Mouse (Mus musculus): ENCODE results near the gene Sf3b5. TPM values are rescaled to one million over a fixed set of nuclear protein-coding genes. Genes with fewer than 3 reads are reported as not detected.

The Sf3b5 gene
- polyA plus RNA-seq, 1 experiment from 2014 or later = 31.3 TPM

DNA sequence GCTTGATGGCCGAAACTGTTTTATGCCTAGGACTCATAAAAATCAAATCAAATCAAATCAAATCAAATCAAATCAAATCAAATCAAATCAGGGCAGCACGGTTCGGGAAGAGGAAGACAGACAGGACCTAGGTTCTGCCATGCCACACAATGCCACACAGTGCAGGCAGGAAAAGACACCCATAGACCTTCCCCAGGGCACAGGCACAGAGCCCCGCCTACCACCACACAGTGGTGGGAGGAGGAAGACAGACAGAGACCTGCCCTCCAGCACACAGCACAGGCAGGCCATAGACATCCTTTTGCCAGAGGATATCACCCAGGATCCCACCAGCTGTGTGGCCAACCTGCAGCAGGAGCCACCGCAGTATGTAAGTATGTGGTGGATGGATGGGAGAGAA lies 13.2 kb upstream of the Sf3b5 start:
- Histone ChIP-seq H3K4me2 (ENCODE audit: low read depth, low read length) (no peak overlapping the region), H3K4me3 (replicated peaks; ENCODE audit: low read length) (no peak overlapping the region), H3K27ac (ENCODE audit: low read length) (no peak overlapping the region), H3K9me3 (replicated peaks; ENCODE audit: control insufficient read depth, low read length) (no peaks in the 10 kb centered on the region), H3K4me1 (ENCODE audit: control insufficient read depth, insufficient read depth, low read length) (no peaks in the 10 kb centered on the region), H3K36me3 (ENCODE audit: control insufficient read depth, insufficient read depth, low read length) (no peaks in the 10 kb centered on the region), H3K9ac (ENCODE audit: low read length) (no peak overlapping the region), H3K27me3 (ENCODE audit: control insufficient read depth, insufficient read depth, low read length) (no peaks in the 10 kb centered on the region)
- WGBS = 82% methylated on average over 5 of the region's 5 CpGs
- no peak for ATAC-seq (ENCODE audit: insufficient read depth, low FRiP score)

DNA sequence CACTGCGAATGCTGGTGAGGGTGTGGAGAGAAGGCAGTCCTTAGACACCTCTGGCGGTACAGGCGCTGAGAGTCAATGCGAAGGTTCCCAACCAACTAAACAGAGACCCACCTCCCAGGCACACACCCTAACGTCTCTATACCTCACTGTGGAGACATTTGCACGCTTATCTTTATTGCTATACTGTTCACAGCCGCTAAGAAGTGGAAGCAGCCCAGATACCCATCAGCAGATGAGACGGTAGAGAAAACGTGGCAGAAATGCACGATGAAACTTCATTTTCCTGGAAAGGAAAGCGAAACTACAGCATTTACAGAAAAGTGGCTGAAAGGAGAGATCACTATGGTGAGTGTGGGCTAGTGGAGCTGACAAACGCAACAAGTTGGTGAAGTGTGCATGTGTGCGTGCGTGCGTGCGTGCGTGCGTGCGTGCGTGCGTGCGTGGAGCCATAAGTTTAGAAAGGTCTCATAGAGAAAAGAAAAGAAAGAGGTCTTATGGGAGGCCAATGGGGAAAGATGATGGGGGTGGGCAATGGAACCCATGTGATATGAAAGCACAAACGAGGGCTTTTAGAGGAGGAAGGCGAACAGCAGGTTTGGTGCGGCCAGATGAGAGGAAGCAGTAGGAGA lies 11.6 kb upstream of the Sf3b5 start:
- 87% methylated on average over 25 of the region's 25 CpGs for WGBS
- Histone ChIP-seq H3K36me3 (ENCODE audit: control insufficient read depth, insufficient read depth, low read length) (no peaks in the 10 kb centered on the region), H3K4me1 (ENCODE audit: control insufficient read depth, insufficient read depth, low read length) (no peaks in the 10 kb centered on the region), H3K4me3 (replicated peaks; ENCODE audit: low read length) (no peak overlapping the region), H3K9ac (ENCODE audit: low read length) (no peak overlapping the region), H3K4me2 (ENCODE audit: low read depth, low read length) (no peak overlapping the region), H3K27ac (ENCODE audit: low read length) (no peak overlapping the region), H3K27me3 (ENCODE audit: control insufficient read depth, insufficient read depth, low read length) (no peaks in the 10 kb centered on the region), H3K9me3 (replicated peaks; ENCODE audit: control insufficient read depth, low read length) (no peaks in the 10 kb centered on the region)
- no peak for ATAC-seq (ENCODE audit: insufficient read depth, low FRiP score)

DNA sequence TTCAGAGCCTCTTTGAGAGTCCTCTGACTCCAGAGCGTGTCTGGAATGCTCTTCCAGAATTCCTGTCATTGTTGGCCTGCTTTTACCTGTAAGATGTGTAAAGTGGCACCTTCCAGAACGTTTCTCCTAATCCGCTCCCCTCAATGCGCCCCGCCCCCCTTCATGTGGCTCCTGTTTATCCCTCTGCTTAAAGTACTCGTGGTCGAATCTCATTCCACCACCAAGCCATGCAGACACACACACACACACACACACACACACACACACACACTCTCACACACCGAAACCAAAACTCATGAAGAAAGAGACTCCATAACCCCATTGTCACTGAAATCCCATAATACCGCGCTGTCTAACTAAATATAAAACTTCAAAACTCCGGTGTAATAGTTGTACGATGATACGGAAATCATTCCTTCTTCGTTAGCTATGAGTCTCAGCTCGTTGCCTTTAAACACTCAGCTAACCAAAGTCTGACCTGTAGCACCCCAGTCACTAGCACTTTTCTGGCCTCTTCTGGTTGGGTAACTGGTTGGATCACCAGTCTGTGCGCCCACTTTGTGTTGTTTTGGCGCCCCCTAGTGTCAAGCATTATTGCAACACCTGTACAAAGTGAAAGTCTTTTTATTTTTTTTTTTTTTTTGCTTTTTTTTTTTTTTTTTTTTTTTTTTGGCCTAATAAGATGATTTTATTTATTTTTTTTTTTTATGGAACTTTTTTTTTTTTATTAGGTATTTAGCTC lies 8.2 kb upstream of the Sf3b5 start:
- WGBS = 40% methylated on average over 17 of the region's 17 CpGs
- H3K4me1 ChIP-seq (ENCODE audit: control insufficient read depth, insufficient read depth, low read length) = no peaks in the 10 kb centered on the region
- no peak overlapping the region for H3K9ac ChIP-seq (ENCODE audit: low read length)
- H3K4me3 ChIP-seq (replicated peaks; ENCODE audit: low read length) = no peak overlapping the region
- no peak overlapping the region for H3K27ac ChIP-seq (ENCODE audit: low read length)
- no peak overlapping the region for H3K4me2 ChIP-seq (ENCODE audit: low read depth, low read length)
- no peaks in the 10 kb centered on the region for H3K9me3 ChIP-seq (replicated peaks; ENCODE audit: control insufficient read depth, low read length)
- peak; percentile 69; the same call in 1 of the 2 replicates for ATAC-seq (ENCODE audit: insufficient read depth, low FRiP score)
- H3K36me3 ChIP-seq (ENCODE audit: control insufficient read depth, insufficient read depth, low read length) = no peaks in the 10 kb centered on the region
- no peaks in the 10 kb centered on the region for H3K27me3 ChIP-seq (ENCODE audit: control insufficient read depth, insufficient read depth, low read length)

DNA sequence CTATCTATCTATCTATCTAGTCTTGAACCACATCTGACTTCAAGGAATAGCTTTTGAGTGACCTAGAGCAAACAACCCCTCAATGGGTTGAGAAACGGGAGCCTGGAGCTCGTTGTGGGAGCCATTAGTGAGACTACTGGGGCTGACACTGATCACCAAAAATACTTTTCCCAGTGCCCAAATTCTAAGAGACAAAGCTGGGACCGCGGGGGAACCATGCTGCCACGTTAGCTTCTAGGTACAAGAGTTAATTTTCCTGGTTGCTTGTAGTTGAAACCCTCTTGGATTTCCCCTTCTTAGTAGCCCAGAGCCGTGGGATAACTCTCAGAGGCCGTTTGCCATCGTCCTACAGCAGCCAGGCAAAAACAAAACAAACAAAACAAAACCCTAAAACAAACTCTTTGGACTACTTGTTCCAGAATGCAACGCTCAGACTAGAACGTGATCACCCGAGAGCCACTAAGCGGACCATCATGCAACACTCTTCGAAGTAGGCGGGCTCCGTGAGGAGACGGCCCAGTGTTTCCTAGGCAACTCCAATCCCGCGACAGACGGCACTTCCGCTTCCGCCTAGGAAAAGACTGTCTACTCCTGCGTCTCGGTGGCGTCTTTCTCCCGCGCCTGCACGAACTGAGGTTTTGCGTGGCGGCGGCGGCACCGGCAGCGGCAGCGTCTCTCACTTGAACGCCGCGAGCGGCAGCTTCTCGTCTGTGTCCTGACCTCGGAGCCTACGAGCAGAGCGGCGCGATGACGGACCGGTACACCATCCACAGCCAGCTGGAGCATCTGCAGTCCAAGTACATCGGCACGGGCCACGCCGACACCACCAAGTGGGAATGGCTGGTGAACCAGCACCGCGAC lies 3.0 kb downstream of the Sf3b5 start:
- WGBS = 2% methylated on average over 52 of the region's 52 CpGs
- peak overlapping the region; percentile 85 for H3K4me2 ChIP-seq (ENCODE audit: low read depth, low read length)
- peak; percentile 99 for ATAC-seq (ENCODE audit: insufficient read depth, low FRiP score)
- H3K36me3 ChIP-seq (ENCODE audit: control insufficient read depth, insufficient read depth, low read length) = no peaks in the 10 kb centered on the region
- H3K4me1 ChIP-seq (ENCODE audit: control insufficient read depth, insufficient read depth, low read length) = peaks cover 12% of the 10 kb centered on the region
- H3K27ac ChIP-seq (ENCODE audit: low read length) = peak overlapping the region; percentile 56
- peak overlapping the region; percentile 89 for H3K9ac ChIP-seq (ENCODE audit: low read length)
- H3K27me3 ChIP-seq (ENCODE audit: control insufficient read depth, insufficient read depth, low read length) = no peaks in the 10 kb centered on the region
- no peaks in the 10 kb centered on the region for H3K9me3 ChIP-seq (replicated peaks; ENCODE audit: control insufficient read depth, low read length)
- H3K4me3 ChIP-seq (replicated peaks; ENCODE audit: low read length) = peak overlapping the region; percentile 93

DNA sequence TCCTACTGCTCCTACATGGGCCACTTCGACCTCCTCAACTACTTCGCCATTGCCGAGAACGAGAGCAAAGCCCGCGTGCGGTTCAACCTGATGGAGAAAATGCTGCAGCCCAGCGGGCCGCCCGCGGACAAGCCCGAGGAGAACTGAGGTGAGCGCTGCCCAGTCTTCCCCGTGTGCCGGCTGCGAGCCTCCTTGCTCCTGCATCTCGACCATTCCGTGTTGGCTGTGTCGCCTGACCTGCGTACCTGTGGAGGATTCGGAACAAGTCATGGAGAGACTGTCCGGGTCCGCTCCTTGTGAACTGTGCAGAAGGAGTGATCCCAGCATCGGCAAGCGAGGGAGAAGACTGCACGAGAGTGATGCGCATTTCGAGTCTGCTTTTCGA lies 3.6 kb downstream of the Sf3b5 start:
- peak overlapping the region; percentile 89 for H3K9ac ChIP-seq (ENCODE audit: low read length)
- WGBS = 1% methylated on average over 29 of the region's 29 CpGs
- H3K27ac ChIP-seq (ENCODE audit: low read length) = peak overlapping the region; percentile 56
- no peak for ATAC-seq (ENCODE audit: insufficient read depth, low FRiP score)
- H3K36me3 ChIP-seq (ENCODE audit: control insufficient read depth, insufficient read depth, low read length) = no peaks in the 10 kb centered on the region
- H3K4me2 ChIP-seq (ENCODE audit: low read depth, low read length) = peak overlapping the region; percentile 85
- peak overlapping the region; percentile 93 for H3K4me3 ChIP-seq (replicated peaks; ENCODE audit: low read length)
- no peaks in the 10 kb centered on the region for H3K27me3 ChIP-seq (ENCODE audit: control insufficient read depth, insufficient read depth, low read length)
- no peaks in the 10 kb centered on the region for H3K9me3 ChIP-seq (replicated peaks; ENCODE audit: control insufficient read depth, low read length)
- H3K4me1 ChIP-seq (ENCODE audit: control insufficient read depth, insufficient read depth, low read length) = peaks cover 12% of the 10 kb centered on the region

DNA sequence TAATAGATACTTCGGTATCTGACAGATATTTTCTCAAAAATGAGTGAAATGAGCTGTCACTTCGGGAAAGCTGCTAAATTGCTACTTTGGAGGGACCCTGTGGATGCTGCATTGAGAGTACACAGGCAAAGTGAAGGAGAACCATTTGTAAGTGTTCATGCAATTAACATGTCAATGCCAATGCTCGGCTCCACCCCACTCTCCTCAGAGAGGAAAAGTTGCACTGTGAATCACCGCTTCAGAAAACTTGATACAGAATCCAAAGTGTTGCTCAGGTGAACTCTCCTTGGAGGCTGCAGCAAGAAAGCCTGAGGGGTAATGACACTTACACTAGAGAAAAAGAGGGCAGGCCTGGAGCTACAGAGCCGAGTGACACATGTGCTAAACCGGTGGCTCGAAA lies 8.9 kb downstream of the Sf3b5 start:
- ATAC-seq (ENCODE audit: insufficient read depth, low FRiP score) = no peak
- H3K9ac ChIP-seq (ENCODE audit: low read length) = no peak overlapping the region
- WGBS = 74% methylated on average over 7 of the region's 7 CpGs

DNA sequence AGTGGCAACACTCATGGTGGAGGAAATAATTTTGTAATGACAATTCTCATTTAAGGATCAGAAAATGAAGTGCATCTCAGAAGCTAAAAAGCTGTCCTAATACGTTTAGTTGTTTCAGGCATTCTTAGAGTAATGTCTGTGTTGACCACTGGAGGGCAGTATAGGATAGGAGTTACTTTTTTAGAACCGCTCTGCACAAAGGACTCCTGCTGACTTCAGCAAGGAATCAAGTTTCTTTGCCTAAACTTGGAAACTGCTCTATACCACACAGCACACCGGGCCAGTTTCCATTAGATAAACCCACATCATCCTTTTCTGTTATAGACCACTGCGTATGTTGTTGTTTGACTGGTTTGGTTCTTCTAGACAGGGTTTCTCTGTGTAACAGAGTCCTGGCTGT lies 11.4 kb downstream of the Sf3b5 start:
- WGBS = 17% methylated on average over 4 of the region's 4 CpGs
- no peak overlapping the region for H3K9ac ChIP-seq (ENCODE audit: low read length)
- no peak overlapping the region for H3K4me3 ChIP-seq (replicated peaks; ENCODE audit: low read length)
- peak; percentile 54; the same call in 1 of the 2 replicates for ATAC-seq (ENCODE audit: insufficient read depth, low FRiP score)
- no peaks in the 10 kb centered on the region for H3K36me3 ChIP-seq (ENCODE audit: control insufficient read depth, insufficient read depth, low read length)
- H3K27me3 ChIP-seq (ENCODE audit: control insufficient read depth, insufficient read depth, low read length) = no peaks in the 10 kb centered on the region
- peaks cover 3% of the 10 kb centered on the region; the same call in 1 of the 2 replicates for H3K9me3 ChIP-seq (replicated peaks; ENCODE audit: control insufficient read depth, low read length)
- H3K4me2 ChIP-seq (ENCODE audit: low read depth, low read length) = no peak overlapping the region
- no peak overlapping the region for H3K27ac ChIP-seq (ENCODE audit: low read length)
- no peaks in the 10 kb centered on the region for H3K4me1 ChIP-seq (ENCODE audit: control insufficient read depth, insufficient read depth, low read length)

More for the DNA sequence above, 8.9 kb downstream of the Sf3b5 start:
- Histone ChIP-seq H3K4me2 (ENCODE audit: low read depth, low read length) (no peak overlapping the region), H3K27me3 (ENCODE audit: control insufficient read depth, insufficient read depth, low read length) (no peaks in the 10 kb centered on the region), H3K4me1 (ENCODE audit: control insufficient read depth, insufficient read depth, low read length) (peaks cover 12% of the 10 kb centered on the region), H3K27ac (ENCODE audit: low read length) (no peak overlapping the region), H3K9me3 (replicated peaks; ENCODE audit: control insufficient read depth, low read length) (peaks cover 3% of the 10 kb centered on the region; the same call in 1 of the 2 replicates), H3K4me3 (replicated peaks; ENCODE audit: low read length) (no peak overlapping the region), H3K36me3 (ENCODE audit: control insufficient read depth, insufficient read depth, low read length) (no peaks in the 10 kb centered on the region)

DNA sequence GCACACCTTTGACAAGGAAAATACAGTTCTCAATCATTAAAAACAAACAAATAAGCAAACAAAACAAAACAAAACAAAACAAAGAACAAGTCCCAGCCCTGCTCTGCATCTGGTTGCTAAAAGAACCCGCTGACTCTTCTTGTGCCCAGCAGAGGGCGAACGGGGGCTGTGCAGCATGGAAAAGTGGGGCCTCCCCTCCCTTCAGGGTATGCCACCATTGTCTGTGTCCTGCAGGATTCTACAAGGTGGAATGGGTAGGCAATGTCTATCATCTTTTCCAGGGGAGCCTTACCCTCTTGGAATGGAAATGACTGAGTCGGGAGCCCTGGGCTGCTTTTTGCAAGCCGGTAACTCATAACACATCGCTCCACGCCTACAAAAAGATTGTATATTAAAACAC lies 13.4 kb downstream of the Sf3b5 start:
- WGBS = 63% methylated on average over 7 of the region's 7 CpGs
- H3K4me2 ChIP-seq (ENCODE audit: low read depth, low read length) = no peak overlapping the region
- no peaks in the 10 kb centered on the region for H3K4me1 ChIP-seq (ENCODE audit: control insufficient read depth, insufficient read depth, low read length)
- no peaks in the 10 kb centered on the region for H3K27me3 ChIP-seq (ENCODE audit: control insufficient read depth, insufficient read depth, low read length)
- H3K27ac ChIP-seq (ENCODE audit: low read length) = no peak overlapping the region
- H3K9ac ChIP-seq (ENCODE audit: low read length) = no peak overlapping the region
- no peak overlapping the region for H3K4me3 ChIP-seq (replicated peaks; ENCODE audit: low read length)
- H3K9me3 ChIP-seq (replicated peaks; ENCODE audit: control insufficient read depth, low read length) = peaks cover 3% of the 10 kb centered on the region; the same call in 1 of the 2 replicates
- no peak for ATAC-seq (ENCODE audit: insufficient read depth, low FRiP score)
- H3K36me3 ChIP-seq (ENCODE audit: control insufficient read depth, insufficient read depth, low read length) = no peaks in the 10 kb centered on the region

DNA sequence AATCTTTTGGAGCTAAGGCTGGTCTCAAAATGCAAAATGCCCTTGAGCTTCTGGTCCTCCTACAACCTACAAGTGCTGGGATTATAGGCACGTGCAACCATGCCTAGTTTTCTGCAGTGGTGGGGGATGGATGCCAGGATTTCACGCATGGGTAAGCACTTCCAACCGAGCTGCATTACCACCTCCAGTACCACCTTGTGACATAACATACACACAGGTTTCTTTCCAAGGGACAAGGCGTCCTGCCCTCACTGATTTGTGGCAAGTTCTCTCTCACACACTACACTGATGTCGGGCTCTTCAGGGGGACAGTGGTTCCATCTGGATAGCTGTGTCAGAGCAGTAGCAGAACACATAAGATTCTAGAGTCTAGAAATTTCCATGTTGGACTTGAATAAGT lies 13.9 kb downstream of the Sf3b5 start:
- Histone ChIP-seq H3K36me3 (ENCODE audit: control insufficient read depth, insufficient read depth, low read length) (no peaks in the 10 kb centered on the region), H3K9ac (ENCODE audit: low read length) (no peak overlapping the region), H3K27me3 (ENCODE audit: control insufficient read depth, insufficient read depth, low read length) (no peaks in the 10 kb centered on the region), H3K4me3 (replicated peaks; ENCODE audit: low read length) (no peak overlapping the region), H3K4me1 (ENCODE audit: control insufficient read depth, insufficient read depth, low read length) (no peaks in the 10 kb centered on the region), H3K9me3 (replicated peaks; ENCODE audit: control insufficient read depth, low read length) (peaks cover 3% of the 10 kb centered on the region; the same call in 1 of the 2 replicates), H3K4me2 (ENCODE audit: low read depth, low read length) (no peak overlapping the region), H3K27ac (ENCODE audit: low read length) (no peak overlapping the region)
- no peak for ATAC-seq (ENCODE audit: insufficient read depth, low FRiP score)
- 82% methylated on average over 5 of the region's 5 CpGs for WGBS

All from stomach, embryonic 16.5 days (tissue).